Mouse (Mus musculus): ENCODE measurements around the gene Fndc11.

GRCm38 (mm10) chr2:181241602-181242313 is 21.9 kb downstream of the Fndc11 start, which contains the start of gene Helz2:
- TF ChIP-seq POLR2A (IDR thresholded peaks at IDR 0.05; ENCODE audit: insufficient read depth, low read length), result no peak
- no peak for TF ChIP-seq CTCF (IDR thresholded peaks at IDR 0.05; ENCODE audit: low read depth, low read length)

Data from ES-Bruce4 (cell line).